Mouse (Mus musculus) embryonic fibroblast, embryonic 13.5 days (primary cell): Measurements from ENCODE around the gene Pkn3.

ENCODE experiments used
- CTCF ChIP-seq: IDR thresholded peaks from 2 replicates; pipeline ENCODE4 v1.5.1; 2011; ENCODE audit warnings: mild to moderate bottlenecking, control low read depth, low read length, moderate library complexity, borderline replicate concordance; ENCODE audit not compliant: insufficient read depth
- POLR2A ChIP-seq: IDR thresholded peaks from 2 replicates; pipeline ENCODE4 v1.6.1; 2011; ENCODE audit warnings: low read depth, mild to moderate bottlenecking, control low read depth, low read length, moderate library complexity

DNA sequence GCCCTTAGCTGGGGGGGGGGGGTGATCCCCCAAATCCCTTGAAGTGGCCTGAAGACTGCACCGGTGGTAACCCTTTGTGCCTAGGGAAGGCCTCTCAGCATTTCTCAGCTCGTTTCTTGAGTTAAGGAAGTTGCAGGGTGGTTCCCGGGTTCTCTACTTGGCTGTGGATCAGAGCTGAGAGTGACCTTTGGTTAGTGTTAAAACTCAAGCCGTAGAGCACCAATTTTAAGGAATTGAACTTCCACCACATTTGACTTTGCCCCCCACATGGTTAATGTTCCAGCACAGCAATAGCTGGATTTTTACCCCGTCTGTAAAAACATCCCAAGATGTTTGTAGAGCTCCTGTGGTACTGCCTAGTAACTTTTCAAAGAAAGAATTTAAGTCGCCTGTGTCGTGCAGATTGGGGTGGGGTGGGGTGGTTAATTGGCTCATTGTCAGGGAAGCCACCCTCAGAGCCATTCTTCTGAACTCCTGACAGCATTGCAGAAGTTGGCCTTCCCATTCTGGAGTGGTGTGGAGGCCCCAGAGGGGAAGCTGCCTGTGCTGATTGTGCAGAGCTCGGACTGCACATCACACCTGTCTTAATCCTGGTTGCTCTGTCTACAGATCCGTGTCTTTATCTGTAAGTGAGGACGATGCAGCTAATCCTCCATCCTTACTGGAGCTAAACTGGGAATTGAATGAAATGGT is 57.6 kb downstream of the Pkn3 start:
- TF ChIP-seq POLR2A (no peak), CTCF (no peak)
